Mouse (Mus musculus): Measurements from ENCODE around the gene Ephx4. TPM values are rescaled to one million over a fixed set of nuclear protein-coding genes. Genes with fewer than 3 reads are reported as not detected.

Gene Ephx4
- polyA plus RNA-seq, 1 experiment: not detected

- H3K36me3 ChIP-seq (ENCODE audit: control insufficient read depth): peaks cover 2% of the 10 kb centered on the region; the same call in 1 of the 2 replicates
- H3K9me3 ChIP-seq (ENCODE audit: control insufficient read depth, low read length): no peaks in the 10 kb centered on the region
- no peak overlapping the region for H3K4me3 ChIP-seq (replicated peaks)
- H3K4me1 ChIP-seq (ENCODE audit: control insufficient read depth): peaks cover 21% of the 10 kb centered on the region
- H3K27me3 ChIP-seq (ENCODE audit: control insufficient read depth): no peaks in the 10 kb centered on the region
- TF ChIP-seq GATA1 (IDR thresholded peaks at IDR 0.05; ENCODE audit: low read length) (no peak), TAL1 (IDR thresholded peaks at IDR 0.05; ENCODE audit: low read length) (no peak)
These were observed 41.7 kb downstream of the Ephx4 start for GRCm38 (mm10) chr5:107444251-107444650.

- H3K27me3 ChIP-seq (ENCODE audit: control insufficient read depth): no peaks in the 10 kb centered on the region
- peaks cover 4% of the 10 kb centered on the region; the same call in 1 of the 2 replicates for H3K36me3 ChIP-seq (ENCODE audit: control insufficient read depth)
- H3K4me3 ChIP-seq (replicated peaks): no peak overlapping the region
- TF ChIP-seq GATA1 (IDR thresholded peaks at IDR 0.05; ENCODE audit: low read length) (no peak), TAL1 (IDR thresholded peaks at IDR 0.05; ENCODE audit: low read length) (no peak)
- no peaks in the 10 kb centered on the region for H3K9me3 ChIP-seq (ENCODE audit: control insufficient read depth, low read length)
- H3K4me1 ChIP-seq (ENCODE audit: control insufficient read depth): no peaks in the 10 kb centered on the region
These were observed 45.4 kb downstream of the Ephx4 start for GRCm38 (mm10) chr5:107447977-107448376.

- peaks cover 6% of the 10 kb centered on the region for H3K36me3 ChIP-seq (ENCODE audit: control insufficient read depth)
- no peak overlapping the region for H3K4me3 ChIP-seq (replicated peaks)
- H3K4me1 ChIP-seq (ENCODE audit: control insufficient read depth): no peaks in the 10 kb centered on the region
- no peaks in the 10 kb centered on the region for H3K9me3 ChIP-seq (ENCODE audit: control insufficient read depth, low read length)
- no peak for TF ChIP-seq TAL1 (IDR thresholded peaks at IDR 0.05; ENCODE audit: low read length)
- TF ChIP-seq GATA1 (IDR thresholded peaks at IDR 0.05; ENCODE audit: low read length): no peak
- H3K27me3 ChIP-seq (ENCODE audit: control insufficient read depth): no peaks in the 10 kb centered on the region
These were observed 46.2 kb downstream of the Ephx4 start for GRCm38 (mm10) chr5:107448784-107449183.

GRCm38 (mm10) chr5:107449620-107450019 lies 47.1 kb downstream of the Ephx4 start:
- H3K4me1 ChIP-seq (ENCODE audit: control insufficient read depth): no peaks in the 10 kb centered on the region
- TF ChIP-seq TAL1 (IDR thresholded peaks at IDR 0.05; ENCODE audit: low read length) (no peak), GATA1 (IDR thresholded peaks at IDR 0.05; ENCODE audit: low read length) (no peak)
- no peak overlapping the region for H3K4me3 ChIP-seq (replicated peaks)
- no peaks in the 10 kb centered on the region for H3K9me3 ChIP-seq (ENCODE audit: control insufficient read depth, low read length)
- peaks cover 8% of the 10 kb centered on the region for H3K36me3 ChIP-seq (ENCODE audit: control insufficient read depth)
- H3K27me3 ChIP-seq (ENCODE audit: control insufficient read depth): no peaks in the 10 kb centered on the region

- no peak overlapping the region for H3K4me3 ChIP-seq (replicated peaks)
- no peaks in the 10 kb centered on the region for H3K9me3 ChIP-seq (ENCODE audit: control insufficient read depth, low read length)
- H3K27me3 ChIP-seq (ENCODE audit: control insufficient read depth): no peaks in the 10 kb centered on the region
These were observed 47.8 kb downstream of the Ephx4 start for GRCm38 (mm10) chr5:107450299-107450698.

GRCm38 (mm10) chr5:107462147-107463076 lies 59.9 kb downstream of the Ephx4 start:
- peaks cover 27% of the 10 kb centered on the region for H3K4me1 ChIP-seq (ENCODE audit: control insufficient read depth)
- TF ChIP-seq GATA1 (IDR thresholded peaks at IDR 0.05; ENCODE audit: low read length): peak; percentile 56
- no peak for TF ChIP-seq TAL1 (IDR thresholded peaks at IDR 0.05; ENCODE audit: low read length)
- H3K27me3 ChIP-seq (ENCODE audit: control insufficient read depth): no peaks in the 10 kb centered on the region
- H3K36me3 ChIP-seq (ENCODE audit: control insufficient read depth): peaks cover 16% of the 10 kb centered on the region
- H3K4me3 ChIP-seq (replicated peaks): no peak overlapping the region
- H3K9me3 ChIP-seq (ENCODE audit: control insufficient read depth, low read length): no peaks in the 10 kb centered on the region

More at GRCm38 (mm10) chr5:107450299-107450698, 47.8 kb downstream of the Ephx4 start:
- Histone ChIP-seq H3K36me3 (ENCODE audit: control insufficient read depth) (peaks cover 9% of the 10 kb centered on the region), H3K4me1 (ENCODE audit: control insufficient read depth) (no peaks in the 10 kb centered on the region)
- no peak for TF ChIP-seq GATA1 (IDR thresholded peaks at IDR 0.05; ENCODE audit: low read length)
- no peak for TF ChIP-seq TAL1 (IDR thresholded peaks at IDR 0.05; ENCODE audit: low read length)

- no peak overlapping the region for H3K4me3 ChIP-seq (replicated peaks)
- no peaks in the 10 kb centered on the region for H3K9me3 ChIP-seq (ENCODE audit: control insufficient read depth, low read length)
- peaks cover 12% of the 10 kb centered on the region for H3K36me3 ChIP-seq (ENCODE audit: control insufficient read depth)
- no peak for TF ChIP-seq GATA1 (IDR thresholded peaks at IDR 0.05; ENCODE audit: low read length)
- no peak for TF ChIP-seq TAL1 (IDR thresholded peaks at IDR 0.05; ENCODE audit: low read length)
- H3K4me1 ChIP-seq (ENCODE audit: control insufficient read depth): peaks cover 48% of the 10 kb centered on the region
- H3K27me3 ChIP-seq (ENCODE audit: control insufficient read depth): no peaks in the 10 kb centered on the region
These were observed 64.0 kb downstream of the Ephx4 start for GRCm38 (mm10) chr5:107466501-107466900.

GRCm38 (mm10) chr5:107467098-107467497 lies 64.6 kb downstream of the Ephx4 start:
- Histone ChIP-seq H3K4me3 (replicated peaks) (no peak overlapping the region), H3K4me1 (ENCODE audit: control insufficient read depth) (peaks cover 47% of the 10 kb centered on the region), H3K9me3 (ENCODE audit: control insufficient read depth, low read length) (no peaks in the 10 kb centered on the region), H3K27me3 (ENCODE audit: control insufficient read depth) (no peaks in the 10 kb centered on the region), H3K36me3 (ENCODE audit: control insufficient read depth) (peaks cover 11% of the 10 kb centered on the region)
- no peak for TF ChIP-seq GATA1 (IDR thresholded peaks at IDR 0.05; ENCODE audit: low read length)
- no peak for TF ChIP-seq TAL1 (IDR thresholded peaks at IDR 0.05; ENCODE audit: low read length)

GRCm38 (mm10) chr5:107470600-107471329 lies 68.2 kb downstream of the Ephx4 start:
- Histone ChIP-seq H3K27me3 (ENCODE audit: control insufficient read depth) (no peaks in the 10 kb centered on the region), H3K4me1 (ENCODE audit: control insufficient read depth) (peaks cover 38% of the 10 kb centered on the region), H3K9me3 (ENCODE audit: control insufficient read depth, low read length) (no peaks in the 10 kb centered on the region), H3K4me3 (replicated peaks) (peak overlapping the region; percentile 45), H3K36me3 (ENCODE audit: control insufficient read depth) (peaks cover 2% of the 10 kb centered on the region; the same call in 1 of the 2 replicates)
- no peak for TF ChIP-seq TAL1 (IDR thresholded peaks at IDR 0.05; ENCODE audit: low read length)
- peak; percentile 60 for TF ChIP-seq GATA1 (IDR thresholded peaks at IDR 0.05; ENCODE audit: low read length)

Other genes starting within 250 kb of the Ephx4 start
- 0.03 and 0.06 TPM in 2 replicates for gene Tgfbr3, start 113.1 kb upstream of the Ephx4 start, polyA plus RNA-seq (2012)
- not detected in 2 replicates for gene Brdt, start 71.6 kb upstream of the Ephx4 start, polyA plus RNA-seq (2012)
- gene Lpcat2b, start 28.8 kb downstream of the Ephx4 start, polyA plus RNA-seq (2012): not detected in 2 replicates
- gene Btbd8, start 35.3 kb downstream of the Ephx4 start, polyA plus RNA-seq (2012): 0.04 and 0.11 TPM in 2 replicates
- 0.02 TPM in 1 of 2 replicates, not detected in the other for gene Gm42669, start 104.9 kb downstream of the Ephx4 start, polyA plus RNA-seq (2012)
- not detected in 2 replicates for gene 1700028K03Rik, start 132.0 kb downstream of the Ephx4 start, polyA plus RNA-seq (2012)
- gene Rpap2, start 194.6 kb downstream of the Ephx4 start, polyA plus RNA-seq (2012): 0.03 and 0.10 TPM in 2 replicates
- gene Glmn, start 195.2 kb downstream of the Ephx4 start, polyA plus RNA-seq (2012): 0.13 and 0.14 TPM in 2 replicates